Mouse (Mus musculus) kidney, postnatal 0 days (tissue): ENCODE data around the gene Vmn1r42. TPM values are rescaled to one million over a fixed set of nuclear protein-coding genes. Genes with fewer than 3 reads are reported as not detected.

Source experiments
- ATAC-seq: fragments of 200-750 bp; cut with Nextera tagmentation; replicated peaks from 2 replicates; pipeline ENCODE4 v1.8.0; 2017; ENCODE audit warnings: low read depth, moderate number of reproducible peaks, moderate TSS enrichment, moderate library complexity; ENCODE audit not compliant: low FRiP score
- DNase-seq: peaks from one replicate; pipeline ENCODE4 v3.0.0-alpha.2; 2016; ENCODE audit warnings: low spot score
- H3K27ac ChIP-seq: fragments of 300-500 bp; sonication (generic); 2 replicates; pipeline ENCODE4 v1.5.1; 2014; ENCODE audit warnings: mild to moderate bottlenecking
- H3K27me3 ChIP-seq: fragments of 300-500 bp; sonication (generic); 2 replicates; pipeline ENCODE4 v1.6.1; 2014; ENCODE audit warnings: low read length, mixed read lengths; ENCODE audit not compliant: insufficient read depth
- H3K36me3 ChIP-seq: fragments of 300-500 bp; sonication (generic); 2 replicates; pipeline ENCODE4 v1.6.1; 2014; ENCODE audit warnings: low read length, mixed read lengths; ENCODE audit not compliant: insufficient read depth
- H3K4me1 ChIP-seq: fragments of 300-500 bp; sonication (generic); replicated peaks from 2 replicates; pipeline ENCODE4 v1.6.1; 2014; ENCODE audit warnings: antibody characterized with exemption, low read length, mixed read lengths; ENCODE audit not compliant: insufficient read depth
- H3K4me2 ChIP-seq: fragments of 300-500 bp; sonication (generic); 2 replicates; pipeline ENCODE4 v1.6.1; 2014; ENCODE audit warnings: mild to moderate bottlenecking, low read length, moderate library complexity, mixed read lengths
- H3K4me3 ChIP-seq: fragments of 300-500 bp; sonication (generic); replicated peaks from 2 replicates; pipeline ENCODE4 v1.5.1; 2014; ENCODE audit warnings: low read depth, low read length
- H3K9ac ChIP-seq: fragments of 300-500 bp; sonication (generic); 2 replicates; pipeline ENCODE4 v1.6.1; 2014; ENCODE audit warnings: low read depth, low read length
- H3K9me3 ChIP-seq: fragments of 300-500 bp; sonication (generic); replicated peaks from 2 replicates; pipeline ENCODE4 v1.6.1; 2016; ENCODE audit warnings: low read length, inconsistent platforms, mixed read lengths
- CTCF ChIP-seq: IDR thresholded peaks from 2 replicates; pipeline ENCODE4 v1.5.1; 2016; ENCODE audit warnings: antibody characterized with exemption, low read depth, mild to moderate bottlenecking, moderate library complexity
- WGBS: fragments of 180-500 bp; shearing (Covaris S2); extraction: QIAGEN DNeasy Blood & Tissue Kit; methylation state at CpG from one replicate; pipeline ENCODE4 v1.1.7; 2014; 5-methylcytosine and 5-hydroxymethylcytosine counted together
- polyA plus RNA-seq: library from polyadenylated mRNA; unstranded; fragments of >200 nt; fragmentation: Nextera tagmentation; extraction: Ambion mirVana; gene quantifications from 2 replicates; pipeline ENCODE4 v1.2.1, GENCODE M21; 2015

The Vmn1r42 gene
- polyA plus RNA-seq, 1 experiment from 2014 or later: not detected

- no peak for ATAC-seq
- TF ChIP-seq CTCF: no peak
- H3K4me2 ChIP-seq: no peak overlapping the region
- H3K4me3 ChIP-seq: no peak overlapping the region
- H3K4me1 ChIP-seq: no peaks in the 10 kb centered on the region
- H3K36me3 ChIP-seq: no peaks in the 10 kb centered on the region
- WGBS: 71% methylated on average over 4 of the region's 4 CpGs
- H3K27me3 ChIP-seq: no peaks in the 10 kb centered on the region
- H3K9ac ChIP-seq: no peak overlapping the region
- no peak overlapping the region for H3K27ac ChIP-seq
- DNase-seq: no peak
- H3K9me3 ChIP-seq: 0 out of 2 replicates have a peak, but pooled peaks cover 4% of the 10 kb centered on the region
Observed at GRCm38 (mm10) chr6:89863792-89864191, 12.4 kb downstream of the Vmn1r42 start.

GRCm38 (mm10) chr6:89859839-89860238 is 16.4 kb downstream of the Vmn1r42 start:
- no peaks in the 10 kb centered on the region for H3K36me3 ChIP-seq
- H3K9ac ChIP-seq: no peak overlapping the region
- 82% methylated on average over 2 of the region's 2 CpGs for WGBS
- no peaks in the 10 kb centered on the region for H3K4me1 ChIP-seq
- 0 out of 2 replicates have a peak, but pooled peaks cover 4% of the 10 kb centered on the region for H3K9me3 ChIP-seq
- H3K4me2 ChIP-seq: no peak overlapping the region
- H3K27me3 ChIP-seq: no peaks in the 10 kb centered on the region
- TF ChIP-seq CTCF: no peak
- ATAC-seq (no peak), DNase-seq (peak; percentile 1)
- no peak overlapping the region for H3K4me3 ChIP-seq
- H3K27ac ChIP-seq: no peak overlapping the region

DNA sequence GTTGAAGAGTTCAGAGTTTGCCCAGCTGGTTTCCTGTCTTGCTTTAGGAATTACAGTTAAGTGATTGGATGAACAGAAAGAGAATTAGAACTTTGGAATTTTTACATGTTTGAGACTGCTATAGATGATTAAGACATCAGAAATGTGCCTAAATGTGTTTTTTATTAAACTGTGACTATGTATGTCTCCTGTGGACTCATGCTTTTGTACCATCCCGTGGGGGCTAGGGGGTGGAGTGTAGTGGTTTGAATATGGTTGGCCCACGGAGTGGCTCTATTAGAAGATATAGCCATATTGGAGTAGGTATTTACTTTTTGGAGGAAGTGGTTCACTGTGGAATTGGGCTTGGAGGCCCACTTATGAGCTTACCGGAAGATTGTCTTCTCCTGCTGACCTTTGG is 18.7 kb downstream of the Vmn1r42 start:
- no peak for ATAC-seq
- no peaks in the 10 kb centered on the region for H3K36me3 ChIP-seq
- H3K4me3 ChIP-seq: no peak overlapping the region
- H3K4me1 ChIP-seq: no peaks in the 10 kb centered on the region
- H3K4me2 ChIP-seq: no peak overlapping the region
- 86% methylated on average over 3 of the region's 3 CpGs for WGBS
- H3K27ac ChIP-seq: no peak overlapping the region
- no peak overlapping the region for H3K9ac ChIP-seq
- no peak for TF ChIP-seq CTCF
- H3K9me3 ChIP-seq: 0 out of 2 replicates have a peak, but pooled peaks cover 4% of the 10 kb centered on the region
- DNase-seq: no peak
- H3K27me3 ChIP-seq: no peaks in the 10 kb centered on the region

Other genes starting within 250 kb of the Vmn1r42 start
- 27.9 and 29.2 TPM in 2 replicates for gene Txnrd3, start 232.4 kb downstream of the Vmn1r42 start, polyA plus RNA-seq
- gene Vmn1r40, start 168.9 kb downstream of the Vmn1r42 start, polyA plus RNA-seq: not detected in 2 replicates
- not detected in 2 replicates for gene Vmn1r41, start 135.6 kb downstream of the Vmn1r42 start, polyA plus RNA-seq
- not detected in 2 replicates for gene Vmn1r43, start within 50 bp of the Vmn1r42 start, polyA plus RNA-seq
- not detected in 2 replicates for gene Vmn1r44, start 7.2 kb upstream of the Vmn1r42 start, polyA plus RNA-seq
- not detected in 2 replicates for gene Vmn1r45, start 64.2 kb upstream of the Vmn1r42 start, polyA plus RNA-seq
- gene Vmn1r46, start 92.9 kb upstream of the Vmn1r42 start, polyA plus RNA-seq: not detected in 2 replicates
- gene Vmn1r47, start 139.7 kb upstream of the Vmn1r42 start, polyA plus RNA-seq: not detected in 2 replicates
- not detected in 2 replicates for gene Vmn1r48, start 160.4 kb upstream of the Vmn1r42 start, polyA plus RNA-seq
- not detected in 2 replicates for gene Vmn1r49, start 202.1 kb upstream of the Vmn1r42 start, polyA plus RNA-seq
- gene Vmn1r50, start 225.0 kb upstream of the Vmn1r42 start, polyA plus RNA-seq: not detected in 2 replicates
- gene Vmn1r51, start 246.2 kb upstream of the Vmn1r42 start, polyA plus RNA-seq: 0.03 TPM in 1 of 2 replicates, not detected in the other